Mouse (Mus musculus): Measurements from ENCODE around the gene Ankmy2.

- TF ChIP-seq CTCF (IDR thresholded peaks at IDR 0.05; ENCODE audit: control insufficient read depth, insufficient read depth, low read length) = no peak
- TF ChIP-seq POLR2A (IDR thresholded peaks at IDR 0.05; ENCODE audit: borderline replicate concordance, control insufficient read depth, low read depth, low read length) = peak; percentile 97
Observed at GRCm38 (mm10) chr12:36156637-36157303, at the start of gene Ankmy2.

All from bone marrow, adult 2 months (tissue).